Mouse (Mus musculus) kidney, postnatal 0 days (tissue): Measurements from ENCODE around the gene Tsga13. TPM values are rescaled to one million over a fixed set of nuclear protein-coding genes. Genes with fewer than 3 reads are reported as not detected.

Source experiments
- ATAC-seq: fragments of 200-750 bp; cut with Nextera tagmentation; replicated peaks from 2 replicates; pipeline ENCODE4 v1.8.0; 2017; ENCODE audit warnings: low read depth, moderate number of reproducible peaks, moderate TSS enrichment, moderate library complexity; ENCODE audit not compliant: low FRiP score
- DNase-seq: peaks from one replicate; pipeline ENCODE4 v3.0.0-alpha.2; 2016; ENCODE audit warnings: low spot score
- H3K27ac ChIP-seq: fragments of 300-500 bp; sonication (generic); 2 replicates; pipeline ENCODE4 v1.5.1; 2014; ENCODE audit warnings: mild to moderate bottlenecking
- H3K27me3 ChIP-seq: fragments of 300-500 bp; sonication (generic); 2 replicates; pipeline ENCODE4 v1.6.1; 2014; ENCODE audit warnings: low read length, mixed read lengths; ENCODE audit not compliant: insufficient read depth
- H3K36me3 ChIP-seq: fragments of 300-500 bp; sonication (generic); 2 replicates; pipeline ENCODE4 v1.6.1; 2014; ENCODE audit warnings: low read length, mixed read lengths; ENCODE audit not compliant: insufficient read depth
- H3K4me1 ChIP-seq: fragments of 300-500 bp; sonication (generic); replicated peaks from 2 replicates; pipeline ENCODE4 v1.6.1; 2014; ENCODE audit warnings: antibody characterized with exemption, low read length, mixed read lengths; ENCODE audit not compliant: insufficient read depth
- H3K4me2 ChIP-seq: fragments of 300-500 bp; sonication (generic); 2 replicates; pipeline ENCODE4 v1.6.1; 2014; ENCODE audit warnings: mild to moderate bottlenecking, low read length, moderate library complexity, mixed read lengths
- H3K4me3 ChIP-seq: fragments of 300-500 bp; sonication (generic); replicated peaks from 2 replicates; pipeline ENCODE4 v1.5.1; 2014; ENCODE audit warnings: low read depth, low read length
- H3K9ac ChIP-seq: fragments of 300-500 bp; sonication (generic); 2 replicates; pipeline ENCODE4 v1.6.1; 2014; ENCODE audit warnings: low read depth, low read length
- H3K9me3 ChIP-seq: fragments of 300-500 bp; sonication (generic); replicated peaks from 2 replicates; pipeline ENCODE4 v1.6.1; 2016; ENCODE audit warnings: low read length, inconsistent platforms, mixed read lengths
- CTCF ChIP-seq: IDR thresholded peaks from 2 replicates; pipeline ENCODE4 v1.5.1; 2016; ENCODE audit warnings: antibody characterized with exemption, low read depth, mild to moderate bottlenecking, moderate library complexity
- WGBS: fragments of 180-500 bp; shearing (Covaris S2); extraction: QIAGEN DNeasy Blood & Tissue Kit; methylation state at CpG from one replicate; pipeline ENCODE4 v1.1.7; 2014; 5-methylcytosine and 5-hydroxymethylcytosine counted together
- polyA plus RNA-seq: library from polyadenylated mRNA; unstranded; fragments of >200 nt; fragmentation: Nextera tagmentation; extraction: Ambion mirVana; gene quantifications from 2 replicates; pipeline ENCODE4 v1.2.1, GENCODE M21; 2015

The Tsga13 gene
- polyA plus RNA-seq, 1 experiment from 2014 or later: 0.79 TPM

- 90% methylated on average over 1 of the region's 1 CpGs for WGBS
- H3K9me3 ChIP-seq: no peaks in the 10 kb centered on the region
- ATAC-seq (no peak), DNase-seq (no peak)
- no peaks in the 10 kb centered on the region for H3K4me1 ChIP-seq
- H3K27me3 ChIP-seq: no peaks in the 10 kb centered on the region
- TF ChIP-seq CTCF: no peak
- peaks cover 3% of the 10 kb centered on the region; the same call in 1 of the 2 replicates for H3K36me3 ChIP-seq
- no peak overlapping the region for H3K9ac ChIP-seq
- no peak overlapping the region for H3K27ac ChIP-seq
- H3K4me3 ChIP-seq: no peak overlapping the region
- H3K4me2 ChIP-seq: no peak overlapping the region
Measured at GRCm38 (mm10) chr6:30866501-30866900, 48.9 kb downstream of the Tsga13 start.

GRCm38 (mm10) chr6:30865031-30865678 is 50.2 kb downstream of the Tsga13 start:
- 52% methylated on average over 3 of the region's 3 CpGs for WGBS
- ATAC-seq: no peak
- Histone ChIP-seq H3K36me3 (no peaks in the 10 kb centered on the region), H3K4me2 (no peak overlapping the region), H3K9me3 (no peaks in the 10 kb centered on the region), H3K4me1 (no peaks in the 10 kb centered on the region), H3K27me3 (no peaks in the 10 kb centered on the region), H3K27ac (no peak overlapping the region), H3K4me3 (no peak overlapping the region), H3K9ac (no peak overlapping the region)
- DNase-seq: no peak
- TF ChIP-seq CTCF: no peak

- TF ChIP-seq CTCF: no peak
- Histone ChIP-seq H3K4me3 (no peak overlapping the region), H3K4me2 (no peak overlapping the region), H3K27ac (no peak overlapping the region), H3K9me3 (no peaks in the 10 kb centered on the region), H3K4me1 (no peaks in the 10 kb centered on the region), H3K27me3 (no peaks in the 10 kb centered on the region), H3K9ac (no peak overlapping the region), H3K36me3 (0 out of 2 replicates have a peak, but pooled peaks cover 3% of the 10 kb centered on the region)
- 96% methylated on average over 7 of the region's 7 CpGs for WGBS
- ATAC-seq (no peak), DNase-seq (no peak)
Measured at GRCm38 (mm10) chr6:30855956-30856355, 59.4 kb downstream of the Tsga13 start.

- Histone ChIP-seq H3K9me3 (no peaks in the 10 kb centered on the region), H3K9ac (no peak overlapping the region), H3K27ac (no peak overlapping the region), H3K27me3 (no peaks in the 10 kb centered on the region), H3K36me3 (0 out of 2 replicates have a peak, but pooled peaks cover 3% of the 10 kb centered on the region), H3K4me3 (no peak overlapping the region), H3K4me2 (no peak overlapping the region), H3K4me1 (no peaks in the 10 kb centered on the region)
- no peak for DNase-seq
- WGBS: 88% methylated on average over 2 of the region's 2 CpGs
- ATAC-seq: no peak
- no peak for TF ChIP-seq CTCF
Measured at GRCm38 (mm10) chr6:30855205-30855604, 60.2 kb downstream of the Tsga13 start.

GRCm38 (mm10) chr6:30849818-30850217 is 65.6 kb downstream of the Tsga13 start:
- ATAC-seq (no peak), DNase-seq (no peak)
- Histone ChIP-seq H3K4me1 (no peaks in the 10 kb centered on the region), H3K4me2 (no peak overlapping the region), H3K9ac (no peak overlapping the region), H3K27ac (no peak overlapping the region), H3K4me3 (no peak overlapping the region), H3K27me3 (no peaks in the 10 kb centered on the region), H3K9me3 (no peaks in the 10 kb centered on the region), H3K36me3 (0 out of 2 replicates have a peak, but pooled peaks cover 7% of the 10 kb centered on the region)
- TF ChIP-seq CTCF: no peak
- 77% methylated on average over 2 of the region's 2 CpGs for WGBS

Other genes with a start within 250 kb of the Tsga13 start
- gene Cep41, start 221.8 kb downstream of the Tsga13 start, polyA plus RNA-seq: 11.9 and 12.1 TPM in 2 replicates
- gene Mest, start 192.0 kb downstream of the Tsga13 start, polyA plus RNA-seq: 1,049 and 1,099 TPM in 2 replicates
- gene Copg2, start 18.8 kb downstream of the Tsga13 start, polyA plus RNA-seq: 19.9 and 20.9 TPM in 2 replicates
- 2.4 and 3.0 TPM in 2 replicates for gene Klf14, start 43.5 kb upstream of the Tsga13 start, polyA plus RNA-seq